Mouse (Mus musculus) left cerebral cortex, adult 6 months (tissue): ENCODE measurements around the gene Lcn8. TPM values are rescaled to one million over a fixed set of nuclear protein-coding genes. Genes with fewer than 3 reads are reported as not detected.

Source experiments
- long read RNA-seq, 2 experiments: library from polyadenylated mRNA; unstranded; transcript quantifications; one replicate each; pipeline ENCODE4 v2.0.0; 2019 to 2020
- polyA plus RNA-seq: library from polyadenylated mRNA; unstranded; fragments of <200 nt; fragmentation: Nextera tagmentation; gene quantifications from 2 replicates; pipeline ENCODE4 v1.2.3, GENCODE M21; 2021

Lcn8 gene
- not detected in 2 replicates for polyA plus RNA-seq
- long read RNA-seq, experiment 1: 0 reads
- long read RNA-seq, experiment 2: 0 reads

DNA sequence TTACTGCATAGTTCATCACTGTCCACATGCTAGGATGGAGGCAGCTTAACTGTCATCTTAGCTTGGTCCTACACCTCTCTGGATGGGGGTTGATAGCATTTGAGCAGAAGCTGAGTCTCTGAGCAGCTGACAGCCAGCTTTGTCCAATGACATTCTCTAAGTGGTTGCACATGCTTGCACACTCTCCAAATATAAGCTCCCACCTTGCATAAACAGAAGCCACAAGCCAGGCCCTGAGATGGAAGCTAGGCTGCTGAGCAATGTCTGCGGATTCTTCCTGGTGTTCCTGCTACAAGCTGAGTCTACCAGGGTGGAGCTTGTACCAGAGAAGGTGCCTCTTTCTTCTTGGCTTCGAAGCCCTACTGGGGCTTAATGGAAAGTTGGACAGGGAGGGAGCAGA, at the start of gene Lcn8:
Lcn8 (plus strand) TSS at position 219 of the 400 bp plus-strand sequence.

DNA sequence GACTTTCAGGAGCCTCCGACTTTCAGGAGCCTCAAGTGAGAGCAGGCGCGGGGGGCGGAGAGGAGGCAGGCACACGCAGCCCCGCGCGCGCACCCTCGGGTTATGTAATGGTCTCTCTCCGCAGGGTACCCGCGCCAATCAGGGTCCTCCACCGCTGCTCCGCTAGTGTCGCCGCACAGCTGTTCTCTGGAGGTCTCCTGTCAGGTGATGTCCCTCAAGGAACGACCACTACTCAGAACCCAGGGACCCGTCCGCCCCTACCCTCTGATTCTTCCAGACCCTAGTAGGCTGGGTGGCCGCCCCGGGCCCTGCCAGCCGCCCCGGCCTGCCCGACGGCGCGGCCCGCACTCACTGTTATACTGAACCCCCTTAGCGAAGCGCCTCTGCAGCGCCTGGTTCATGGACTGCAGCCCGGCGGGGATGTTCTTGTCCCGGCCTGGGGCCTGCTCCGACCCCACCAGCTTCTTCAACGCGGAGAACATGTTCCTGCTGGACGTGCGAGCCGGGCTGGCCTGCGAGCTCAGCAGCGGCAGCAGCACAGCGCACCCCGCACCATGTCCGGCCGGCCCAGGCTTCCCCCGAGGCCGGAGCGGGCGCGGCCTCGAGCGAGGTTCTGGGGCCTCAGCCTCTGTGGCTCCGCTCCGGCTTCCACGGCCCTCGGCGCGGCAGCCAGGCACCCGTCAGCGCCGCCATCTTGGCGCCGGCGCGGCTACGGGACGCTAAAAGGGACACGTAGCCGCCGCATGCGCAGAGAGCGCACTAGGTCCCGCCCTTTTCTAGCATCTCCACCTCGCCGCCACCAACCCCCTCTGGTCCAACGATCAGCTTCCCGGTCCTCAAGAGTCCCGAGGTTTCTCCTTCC, 44.9 kb upstream of the Lcn8 start, which contains the start of gene Rabl6:
Rabl6 (minus strand) TSS at position 761 of the 862 bp plus-strand sequence.

DNA sequence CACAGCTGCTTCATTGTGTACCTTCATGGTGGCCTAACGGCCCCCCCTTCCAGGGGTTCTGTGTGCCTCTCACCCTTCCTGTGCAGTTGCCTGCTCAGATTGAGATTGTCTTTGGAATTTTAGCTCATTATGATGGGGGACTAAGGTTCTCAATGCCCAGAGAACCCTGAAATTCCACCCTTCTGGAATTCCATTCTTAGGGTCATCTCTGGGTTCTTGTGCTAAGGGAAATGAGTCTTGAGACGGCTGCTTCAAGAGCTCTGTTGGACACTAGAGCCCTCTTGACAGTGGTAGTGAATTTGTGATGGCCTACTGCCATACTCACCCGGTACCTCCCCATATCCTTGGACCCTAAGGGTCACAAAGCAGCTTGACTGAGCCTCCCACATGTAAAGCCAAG, 35.3 kb upstream of the Lcn8 start, which contains the start of gene Ccdc183:
Ccdc183 (minus strand) TSS at position 101 of the 400 bp plus-strand sequence.

DNA sequence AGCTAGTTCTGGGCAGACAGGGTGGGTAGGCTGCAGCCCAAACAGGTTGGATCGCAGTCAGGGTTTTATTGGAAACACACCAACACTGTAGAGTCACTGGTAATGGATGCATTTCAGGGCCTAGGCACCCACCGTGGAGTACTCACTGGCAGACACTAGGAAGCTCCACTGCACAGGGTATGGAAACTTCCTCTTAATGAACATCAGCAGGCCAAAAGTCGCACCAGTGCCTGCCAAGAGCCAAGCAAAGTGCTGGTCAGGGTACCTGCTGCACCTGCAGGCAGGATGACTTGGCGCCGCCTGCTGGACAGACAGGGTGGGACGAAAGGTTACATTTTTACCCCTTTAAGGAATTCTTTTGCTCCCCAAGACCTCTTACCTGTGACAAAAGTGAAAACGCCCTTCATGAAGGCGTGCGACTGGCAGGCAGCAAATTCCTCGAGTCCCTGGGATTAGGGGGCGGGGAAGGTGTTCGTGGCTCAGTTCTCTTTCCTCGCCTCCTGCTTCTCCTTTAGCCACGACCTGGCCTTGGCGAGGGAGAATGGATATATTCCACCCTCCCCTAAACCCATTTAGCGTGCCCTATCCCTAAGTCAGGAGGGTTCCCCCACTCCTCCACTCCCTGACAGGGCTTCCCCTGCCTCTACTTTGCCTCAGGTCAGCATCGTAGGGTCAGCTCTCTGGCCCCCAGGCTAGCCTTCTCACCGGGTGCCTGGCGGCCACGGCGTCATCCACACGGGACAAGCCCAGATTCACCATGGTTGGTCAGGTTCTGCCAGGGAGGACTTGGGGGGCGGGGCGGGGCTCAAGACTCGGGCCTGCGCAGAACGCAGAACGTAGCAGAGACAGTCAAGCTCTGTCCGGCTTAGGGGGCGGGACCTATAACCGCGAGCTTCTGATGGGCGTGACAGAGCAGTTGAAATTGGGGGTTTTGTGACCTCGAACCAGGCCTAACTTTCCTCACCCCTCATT, 31.4 kb upstream of the Lcn8 start, which contains the start of gene Tmem141:
Tmem141 (minus strand) TSS at position 777 of the 972 bp plus-strand sequence.

DNA sequence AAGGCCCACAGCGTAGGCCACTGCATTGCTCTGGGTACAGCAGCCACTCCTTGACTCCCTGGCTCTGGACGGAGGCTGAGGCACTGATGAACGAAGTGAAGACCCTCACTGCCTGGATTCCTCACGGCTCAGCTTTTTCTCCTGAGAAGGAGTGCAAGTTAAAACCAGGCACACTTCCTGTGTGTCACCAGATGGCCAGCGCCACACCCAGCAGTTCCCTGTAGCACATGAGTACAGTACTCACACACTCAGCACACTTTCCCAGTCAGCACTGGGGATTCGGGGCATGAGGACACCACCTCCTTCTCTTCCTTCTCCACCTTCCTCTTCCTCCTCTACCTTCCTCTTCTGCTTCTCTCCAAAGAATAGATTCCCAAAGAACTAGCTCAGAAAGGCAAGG, 25.1 kb upstream of the Lcn8 start, which contains the start of gene Fcna:
Fcna (minus strand) TSS at position 220 of the 400 bp plus-strand sequence.

DNA sequence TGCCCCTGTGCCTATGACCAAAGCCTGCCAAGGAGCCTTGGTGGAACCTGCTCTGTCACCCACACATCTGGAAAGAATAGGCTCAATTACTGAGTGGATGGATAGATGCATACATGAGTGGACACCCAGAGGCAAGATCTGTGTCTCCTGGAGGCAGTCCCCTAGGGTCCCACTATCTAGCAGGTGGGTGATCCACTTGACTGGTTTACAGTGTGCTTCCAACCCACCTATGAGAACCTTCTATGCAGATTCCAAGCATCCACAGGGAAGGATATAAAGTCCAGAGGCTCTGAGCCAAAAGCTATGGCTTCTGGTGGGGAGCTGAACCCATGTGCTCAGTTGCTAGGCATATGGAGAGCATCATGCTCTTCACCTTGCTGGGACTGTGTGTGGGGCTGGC, 4.7 kb downstream of the Lcn8 start, which contains the start of gene Lcn5:
Lcn5 (plus strand) TSS at position 301 of the 400 bp plus-strand sequence.

DNA sequence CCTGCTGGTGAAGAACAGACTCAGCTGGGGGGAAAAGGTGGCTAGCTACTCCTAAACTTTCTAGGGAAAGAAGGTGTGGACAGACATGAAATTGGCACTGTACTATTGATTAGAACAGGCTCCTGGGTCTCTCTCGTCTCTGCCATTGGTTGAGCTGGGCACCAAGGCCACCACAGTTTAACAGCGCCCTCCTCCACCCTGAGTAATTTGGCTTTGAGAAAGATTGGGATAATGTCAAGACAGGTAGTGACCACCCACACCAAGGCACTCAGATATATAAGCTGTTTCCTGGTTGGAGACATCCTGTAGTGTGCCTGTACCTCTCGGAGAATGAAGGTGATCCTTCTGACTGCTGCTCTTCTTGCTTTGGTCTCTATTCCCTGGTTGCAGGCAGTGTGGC, 23.6 kb downstream of the Lcn8 start, which contains the start of gene Lcn6:
Lcn6 (plus strand) TSS at position 301 of the 400 bp plus-strand sequence.

DNA sequence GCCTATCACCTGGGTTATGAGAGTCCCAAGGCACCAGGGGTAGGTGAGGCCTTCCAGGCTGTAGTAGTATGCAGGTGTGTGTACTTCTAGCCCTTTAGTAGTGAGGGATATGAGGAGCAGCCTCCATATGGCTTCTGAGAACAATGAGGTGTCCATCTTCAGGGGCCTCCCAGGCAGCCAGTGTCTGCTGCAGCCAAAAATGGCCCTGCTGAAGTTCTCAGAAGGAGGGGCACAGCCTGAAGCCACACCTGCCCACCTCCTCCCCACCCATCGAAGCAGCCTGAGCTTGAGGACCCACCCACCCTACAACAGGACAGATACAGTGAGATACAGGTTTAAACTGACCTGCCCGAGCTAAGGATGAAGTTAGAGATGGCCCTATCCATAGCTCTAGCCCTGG, 29.5 kb downstream of the Lcn8 start, which contains the start of gene Lcn10:
Lcn10 (plus strand) TSS at position 301 of the 400 bp plus-strand sequence.

DNA sequence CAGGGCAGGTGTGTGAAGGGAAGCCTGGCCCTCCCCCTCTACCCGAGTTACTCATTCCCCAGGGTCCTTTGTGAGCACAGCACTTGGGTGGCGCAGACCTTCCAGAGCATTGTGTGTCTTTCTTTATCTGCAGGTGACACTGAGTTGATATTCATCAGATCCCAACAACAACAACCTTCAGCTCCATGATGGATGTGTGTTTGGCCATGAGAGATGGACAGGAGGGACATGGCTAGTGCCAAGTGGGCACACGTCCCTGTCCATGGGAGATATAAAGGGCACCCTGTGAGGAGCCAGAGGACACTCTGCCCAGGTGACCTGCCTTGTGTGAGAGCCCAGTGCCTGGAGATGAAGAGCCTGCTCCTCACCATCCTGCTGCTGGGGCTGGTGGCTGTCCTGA, 46.8 kb downstream of the Lcn8 start, which contains the start of gene Obp2a:
Obp2a (plus strand) TSS at position 301 of the 400 bp plus-strand sequence.

Other genes starting within 250 kb of the Lcn8 start
- gene Fut7, start 229.9 kb upstream of the Lcn8 start, polyA plus RNA-seq: not detected in 2 replicates
- gene Abca2, start 224.4 kb upstream of the Lcn8 start, polyA plus RNA-seq: 21.7 and 39.7 TPM in 2 replicates
- gene Clic3, start 196.3 kb upstream of the Lcn8 start, polyA plus RNA-seq: 0.68 and 1.1 TPM in 2 replicates
- 121 and 132 TPM in 2 replicates for gene Paxx, start 192.0 kb upstream of the Lcn8 start, polyA plus RNA-seq
- 6,798 and 9,400 TPM in 2 replicates for gene Ptgds, start 183.1 kb upstream of the Lcn8 start, polyA plus RNA-seq
- not detected in 2 replicates for gene Lcn12, start 159.2 kb upstream of the Lcn8 start, polyA plus RNA-seq
- gene Fbxw5, start 152.4 kb upstream of the Lcn8 start, polyA plus RNA-seq: 103 and 115 TPM in 2 replicates
- gene C8g, start 151.4 kb upstream of the Lcn8 start, polyA plus RNA-seq: 1.4 and 1.7 TPM in 2 replicates
- gene Traf2, start 106.2 kb upstream of the Lcn8 start, polyA plus RNA-seq: 9.1 and 11.9 TPM in 2 replicates
- 778 and 803 TPM in 2 replicates for gene Edf1, start 95.3 kb upstream of the Lcn8 start, polyA plus RNA-seq
- gene Mamdc4, start 78.3 kb upstream of the Lcn8 start, polyA plus RNA-seq: 0.89 and 3.5 TPM in 2 replicates
- gene Phpt1, start 77.9 kb upstream of the Lcn8 start, polyA plus RNA-seq: 152 and 173 TPM in 2 replicates
- gene Ajm1, start 71.4 kb upstream of the Lcn8 start, polyA plus RNA-seq: 10.3 and 21.2 TPM in 2 replicates
- 70.0 and 86.7 TPM in 2 replicates for gene Rabl6, start 44.6 kb upstream of the Lcn8 start, polyA plus RNA-seq
- 0.82 and 0.94 TPM in 2 replicates for gene Ccdc183, start 35.4 kb upstream of the Lcn8 start, polyA plus RNA-seq
- gene Tmem141, start 31.1 kb upstream of the Lcn8 start, polyA plus RNA-seq: 64.7 and 70.7 TPM in 2 replicates
- 0.28 and 0.49 TPM in 2 replicates for gene Fcna, start 25.1 kb upstream of the Lcn8 start, polyA plus RNA-seq
- not detected in 2 replicates for gene Lcn5, start 4.8 kb downstream of the Lcn8 start, polyA plus RNA-seq
- gene Lcn6, start 23.7 kb downstream of the Lcn8 start, polyA plus RNA-seq: not detected in 2 replicates
- not detected in 2 replicates for gene Lcn10, start 29.6 kb downstream of the Lcn8 start, polyA plus RNA-seq
- gene Obp2a, start 46.9 kb downstream of the Lcn8 start, polyA plus RNA-seq: not detected in 2 replicates
- 213 and 229 TPM in 2 replicates for gene Bmyc, start 53.6 kb downstream of the Lcn8 start, polyA plus RNA-seq
- gene Obp2b, start 83.9 kb downstream of the Lcn8 start, polyA plus RNA-seq: not detected in 2 replicates
- gene Lcn3, start 112.4 kb downstream of the Lcn8 start, polyA plus RNA-seq: not detected in 2 replicates
- not detected in 2 replicates for gene Lcn11, start 123.9 kb downstream of the Lcn8 start, polyA plus RNA-seq
- gene Gm13539, start 129.1 kb downstream of the Lcn8 start, polyA plus RNA-seq: not detected in 2 replicates
- gene Glt6d1, start 162.7 kb downstream of the Lcn8 start, polyA plus RNA-seq: not detected in 2 replicates
- gene Lcn9, start 170.0 kb downstream of the Lcn8 start, polyA plus RNA-seq: not detected in 2 replicates
- not detected in 2 replicates for gene Sohlh1, start 194.1 kb downstream of the Lcn8 start, polyA plus RNA-seq
- 13.8 and 17.4 TPM in 2 replicates for gene Kcnt1, start 210.6 kb downstream of the Lcn8 start, polyA plus RNA-seq